Mouse (Mus musculus): ENCODE data around the gene Mlh3.
"Not testable (repeated sequence)": the region's sequence is repeated elsewhere in the genome, so short reads cannot be mapped to it uniquely, and the experiment has no call there.

Gene Mlh3

GRCm38 (mm10) chr12:85270319-85270718 is at the start of gene Mlh3:
TSS of gene Mlh3 (minus strand) at chr12:85270599.
- peak; percentile 68 for DNase-seq (ENCODE audit: low spot score)

- DNase-seq (ENCODE audit: low spot score): no peak
Measured at GRCm38 (mm10) chr12:85308651-85309050, 38.3 kb upstream of the Mlh3 start.

- peak; percentile 85 for DNase-seq (ENCODE audit: low spot score)
Measured at GRCm38 (mm10) chr12:85305247-85305892, 35.0 kb upstream of the Mlh3 start.

DNA sequence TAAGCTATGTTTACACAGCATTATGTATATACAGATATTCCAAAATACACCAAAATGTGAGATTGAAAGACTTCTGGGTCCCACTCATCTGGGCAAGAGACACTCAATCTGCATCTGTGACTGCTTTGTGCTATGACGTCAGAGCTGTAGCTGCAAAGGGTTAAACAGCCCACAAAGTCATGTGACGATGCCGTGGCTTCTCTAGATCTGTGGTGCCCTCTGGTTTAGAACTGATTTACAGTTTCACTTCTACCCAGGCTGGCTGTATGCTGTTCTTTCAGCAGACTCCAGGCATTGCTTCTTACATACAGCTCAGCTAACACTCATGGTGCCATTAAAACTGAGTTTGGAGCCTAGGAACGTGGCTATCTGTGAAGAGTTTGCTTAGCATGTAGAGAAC is 34.3 kb upstream of the Mlh3 start:
- DNase-seq (ENCODE audit: low spot score): no peak

DNA sequence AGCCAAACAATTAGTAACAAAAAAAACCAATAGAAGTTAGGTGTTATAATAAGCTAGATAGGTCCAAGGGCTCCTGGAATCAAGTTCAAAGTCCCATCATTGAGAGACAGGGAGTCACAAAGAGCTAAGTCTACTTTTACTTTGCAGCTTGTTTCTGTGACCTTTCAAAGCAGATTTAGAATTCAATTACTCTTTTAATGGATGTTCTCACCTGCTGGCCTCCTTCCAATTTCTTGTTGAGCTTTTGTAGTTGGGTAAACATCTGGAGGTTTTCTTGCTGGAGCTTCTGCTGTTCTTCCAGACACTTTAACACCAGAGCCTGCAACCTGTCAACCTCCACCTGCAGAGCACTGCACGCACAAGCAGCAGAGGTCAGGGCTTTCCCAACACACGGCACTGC is 32.9 kb upstream of the Mlh3 start:
- no peak for DNase-seq (ENCODE audit: low spot score)

GRCm38 (mm10) chr12:85298835-85299180 is 28.4 kb upstream of the Mlh3 start:
- no peak for DNase-seq (ENCODE audit: low spot score)

DNA sequence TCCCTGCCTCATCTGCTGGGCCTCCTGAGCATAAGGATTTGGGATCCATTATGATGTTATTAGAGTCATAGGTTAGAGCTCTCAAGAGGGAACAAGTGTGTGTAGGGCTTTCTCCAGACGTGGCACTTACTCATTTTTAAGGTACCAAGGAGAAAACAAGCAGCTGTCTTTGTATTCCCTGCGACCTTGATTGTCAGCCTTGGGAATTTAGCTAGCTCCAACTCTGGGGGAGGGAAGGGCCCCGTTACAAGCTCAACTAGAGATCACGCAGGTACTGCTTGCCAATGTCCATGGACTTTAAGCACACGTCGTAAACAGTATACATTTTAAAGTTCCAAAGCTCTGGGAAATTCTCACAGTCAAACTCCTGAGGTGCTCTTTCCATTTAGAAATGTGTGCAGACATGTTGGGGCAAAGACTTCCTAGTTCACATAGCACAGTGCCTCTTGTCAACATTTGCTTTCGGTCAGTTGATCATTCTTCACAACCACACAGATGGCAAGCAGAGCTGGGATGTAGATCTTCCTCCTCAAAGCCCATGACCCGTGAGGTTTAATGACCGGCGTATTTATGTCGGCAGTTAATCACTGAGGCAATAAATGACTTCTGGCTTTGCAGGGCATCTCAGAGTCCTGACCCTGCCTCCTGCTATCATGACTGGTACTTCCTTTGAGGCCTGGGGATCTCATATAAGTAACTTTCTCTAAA is 27.9 kb upstream of the Mlh3 start:
- no peak for DNase-seq (ENCODE audit: low spot score)

DNA sequence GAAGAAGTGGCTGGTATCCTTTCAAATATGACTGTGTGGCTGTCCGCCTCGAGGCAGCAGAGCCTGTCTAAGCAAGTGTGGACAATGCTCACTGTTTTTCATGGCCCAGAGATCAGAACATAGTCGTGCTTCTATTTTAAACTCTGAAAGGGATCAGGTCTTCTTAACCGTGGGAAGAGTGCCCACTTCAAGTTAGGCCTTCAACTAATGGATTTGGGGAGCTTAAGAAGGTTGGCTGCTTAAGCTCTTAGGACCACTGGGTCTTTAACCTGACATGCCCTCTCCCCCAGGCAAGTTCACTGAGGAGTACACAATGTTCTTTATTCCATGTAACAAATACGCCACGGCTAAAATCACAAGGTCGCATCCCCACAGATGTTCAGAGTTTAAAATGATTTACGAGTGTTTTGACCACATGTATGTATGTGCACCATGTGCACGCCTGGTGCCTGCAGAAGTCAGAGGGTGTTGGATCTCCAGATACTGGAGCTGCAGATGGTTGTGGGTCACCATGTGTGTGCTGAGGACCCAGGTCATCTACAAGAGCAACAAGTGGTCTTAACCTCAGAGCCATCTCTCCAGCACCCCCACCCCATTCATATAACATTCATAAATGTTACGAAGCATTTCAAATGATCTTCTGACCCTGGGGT is 27.1 kb upstream of the Mlh3 start:
- no peak for DNase-seq (ENCODE audit: low spot score)

DNA sequence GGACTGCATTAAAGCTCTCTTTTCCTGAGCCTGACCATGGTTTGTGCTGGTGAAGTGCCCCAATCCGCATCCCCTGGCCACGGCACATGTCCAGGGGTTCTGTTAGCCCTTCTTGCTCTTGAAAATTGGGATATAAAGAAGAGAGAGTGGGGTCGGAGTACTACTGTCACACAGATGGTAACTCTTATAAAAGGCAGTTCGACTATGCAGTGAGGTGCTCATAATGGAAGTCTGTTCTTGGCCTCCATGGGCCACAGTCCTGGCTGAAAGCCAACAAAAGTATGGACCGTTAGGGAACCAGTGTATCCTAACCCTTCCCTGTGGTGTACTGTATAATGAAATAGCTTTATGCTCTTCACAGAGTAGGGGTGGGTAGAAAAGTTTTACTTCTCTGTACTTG is 26.5 kb upstream of the Mlh3 start:
- DNase-seq (ENCODE audit: low spot score): no peak

GRCm38 (mm10) chr12:85295506-85295905 is 25.1 kb upstream of the Mlh3 start:
- no peak for DNase-seq (ENCODE audit: low spot score)

DNA sequence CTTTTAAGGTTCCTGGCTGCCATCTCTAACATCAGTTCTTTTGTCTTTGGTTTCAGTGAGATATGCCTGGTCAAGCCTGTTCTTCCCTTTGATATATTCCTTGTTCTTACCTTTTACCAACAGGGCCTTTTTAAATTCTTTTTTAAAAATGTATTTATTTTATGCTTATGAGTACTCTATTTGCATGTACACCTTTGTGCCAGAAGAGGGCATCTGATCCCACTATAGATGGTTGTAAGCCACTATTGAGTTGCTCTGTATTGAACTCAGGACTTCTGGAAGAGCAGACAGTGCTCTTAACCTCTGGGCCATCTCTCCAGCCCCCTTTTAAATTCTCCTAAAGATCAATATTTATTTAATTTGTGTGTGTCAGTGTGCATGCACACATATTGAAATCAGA is 22.5 kb upstream of the Mlh3 start:
- DNase-seq (ENCODE audit: low spot score): no peak

DNA sequence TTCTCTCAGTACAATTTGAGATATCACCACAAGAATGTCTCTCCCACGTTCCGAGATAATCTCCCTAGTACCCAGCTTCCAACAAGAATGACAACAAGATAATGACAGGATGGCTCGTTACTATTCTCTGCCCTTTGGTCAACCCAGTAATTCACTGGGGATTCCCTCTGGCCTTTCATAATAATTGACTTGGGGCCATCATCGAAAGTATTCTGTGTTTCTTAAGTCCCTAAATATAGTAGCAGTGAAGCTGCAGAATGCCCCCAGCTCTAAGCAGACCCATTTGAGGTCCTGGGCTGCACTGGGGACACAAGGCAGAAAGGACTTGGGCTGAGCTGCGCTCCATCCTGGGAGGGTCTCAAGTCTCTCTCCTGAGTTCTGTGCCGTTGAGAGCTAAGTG is 21.9 kb upstream of the Mlh3 start:
- DNase-seq (ENCODE audit: low spot score): no peak

GRCm38 (mm10) chr12:85291541-85291940 is 21.1 kb upstream of the Mlh3 start:
- no peak for DNase-seq (ENCODE audit: low spot score)

DNA sequence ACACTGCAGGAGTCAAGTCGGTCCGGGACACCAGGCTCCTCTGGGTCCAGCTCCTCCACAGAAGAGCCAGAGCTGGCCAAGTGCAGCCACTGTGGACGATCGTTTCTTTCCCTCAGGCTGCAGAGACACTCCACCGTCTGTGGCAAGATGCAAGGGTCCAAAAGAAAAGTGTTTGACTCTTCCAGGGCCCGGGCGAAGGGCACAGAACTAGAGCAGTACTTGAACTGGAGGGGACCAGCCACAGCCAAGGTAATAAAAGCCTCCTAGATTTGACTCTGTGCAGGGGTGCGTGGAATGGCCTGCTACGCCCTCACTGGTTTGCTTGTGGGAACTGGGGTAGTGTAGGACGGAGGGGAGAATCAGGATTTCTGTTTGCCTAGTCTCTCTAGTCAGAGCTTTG is 20.2 kb upstream of the Mlh3 start:
- DNase-seq (ENCODE audit: low spot score): no peak

DNA sequence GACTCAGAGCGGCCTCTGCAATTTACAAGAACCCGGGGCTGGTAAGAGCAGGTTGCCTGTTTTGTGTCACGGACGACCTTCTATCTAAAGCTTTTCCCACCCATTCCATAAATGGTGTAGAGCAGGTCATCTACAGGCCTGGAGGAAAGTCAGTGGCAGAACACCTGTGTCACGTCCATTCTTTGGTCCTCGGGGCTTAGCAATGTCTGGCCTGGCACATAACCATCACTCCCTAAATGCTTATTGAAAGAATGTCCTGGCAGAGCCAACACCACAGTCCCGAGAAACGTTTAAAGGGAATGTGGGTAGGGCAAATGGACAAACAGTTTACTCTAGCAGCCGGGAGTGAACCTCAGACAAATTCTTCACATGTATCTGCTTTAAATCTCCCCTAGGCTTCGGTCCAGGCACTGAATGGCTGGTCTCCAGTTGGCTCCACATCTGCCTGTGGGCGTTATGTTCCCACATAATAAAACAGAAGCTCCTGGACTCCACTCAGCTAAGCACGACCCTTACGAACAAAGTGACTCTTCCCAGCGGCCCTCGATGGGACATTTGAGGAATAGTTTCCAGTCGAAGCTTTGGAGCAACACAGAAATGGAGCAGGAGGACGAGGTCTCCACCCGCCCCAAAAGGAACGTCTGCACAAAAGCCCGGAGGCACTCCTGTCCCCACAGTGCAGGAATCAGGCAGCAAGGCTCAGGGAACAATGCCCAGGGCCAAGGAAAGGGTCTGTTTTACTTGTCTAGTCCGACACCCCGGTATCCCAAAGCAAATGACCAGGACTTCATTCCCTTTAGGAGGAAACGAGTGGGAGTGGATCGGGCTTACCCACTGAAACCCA is 19.0 kb upstream of the Mlh3 start:
- peak; percentile 57 for DNase-seq (ENCODE audit: low spot score)

GRCm38 (mm10) chr12:85288486-85289156 is 18.2 kb upstream of the Mlh3 start, which contains the start of gene Zc2hc1c:
TSS of gene Zc2hc1c (plus strand) at chr12:85288591.
- DNase-seq (ENCODE audit: low spot score): peak; percentile 78

DNA sequence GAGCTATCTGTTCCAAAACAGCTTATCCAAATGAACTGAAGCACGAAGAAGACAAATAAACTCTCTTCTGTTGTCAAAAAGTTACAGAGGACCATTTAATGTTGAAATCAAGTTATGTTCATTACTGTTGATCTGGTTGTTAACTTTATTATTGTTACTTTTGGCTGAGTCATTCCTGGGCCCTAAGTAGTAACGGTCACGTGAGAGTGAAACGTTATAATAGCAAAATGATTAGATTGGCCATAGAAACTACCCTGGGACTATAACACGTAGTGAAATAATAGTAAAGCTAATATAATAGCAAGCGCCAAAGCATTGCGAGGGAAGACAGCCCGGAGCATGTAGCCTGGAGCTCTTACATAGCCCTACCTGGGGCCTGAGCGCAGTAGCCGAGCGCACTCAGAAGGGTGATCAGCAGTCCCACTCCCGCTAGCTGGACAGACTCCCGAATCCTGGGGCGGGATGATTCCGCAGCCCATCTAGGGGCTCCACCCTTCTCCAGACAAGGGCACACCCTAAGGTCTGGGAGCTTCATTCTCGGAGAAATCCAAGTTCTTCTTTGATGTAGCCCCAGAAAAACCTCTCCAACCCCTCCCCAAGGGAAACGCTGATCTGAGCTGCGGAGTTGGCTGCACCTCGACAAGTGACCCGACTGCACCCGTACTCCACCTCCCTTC is 17.5 kb upstream of the Mlh3 start, which contains the start of gene Acyp1:
Gene Acyp1 (minus strand): TSS at position 630 of the 677 bp plus-strand sequence.
- peak; percentile 41 for DNase-seq (ENCODE audit: low spot score)

- no peak for DNase-seq (ENCODE audit: low spot score)
Measured at GRCm38 (mm10) chr12:85286941-85287340, 16.5 kb upstream of the Mlh3 start.

GRCm38 (mm10) chr12:85284996-85285395 is 14.6 kb upstream of the Mlh3 start:
- DNase-seq (ENCODE audit: low spot score): no peak

DNA sequence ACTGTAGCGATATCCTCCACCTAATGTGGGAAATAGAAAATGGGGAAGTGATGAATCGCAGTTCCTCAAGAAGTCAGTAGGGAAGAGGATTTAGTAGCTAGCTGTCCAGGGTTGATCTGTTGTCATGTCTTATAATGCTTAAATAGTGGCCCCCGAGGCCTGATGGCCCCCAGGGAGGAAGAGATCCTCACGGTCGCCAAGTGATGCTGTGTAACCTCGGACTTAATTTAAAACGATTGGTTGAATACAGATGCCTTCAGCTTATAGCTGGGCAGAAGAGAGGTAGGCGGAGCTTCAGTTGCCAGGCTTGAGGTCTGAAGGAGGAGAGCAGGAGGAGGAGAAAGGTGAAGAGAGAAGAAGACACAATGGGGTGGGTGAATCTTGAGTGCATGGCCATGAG is 13.9 kb upstream of the Mlh3 start:
- no peak for DNase-seq (ENCODE audit: low spot score)

GRCm38 (mm10) chr12:85281756-85282155 is 11.4 kb upstream of the Mlh3 start:
- not testable (repeated sequence) for DNase-seq (ENCODE audit: low spot score)
